Mouse (Mus musculus) cortical plate, adult 2 months (tissue): ENCODE data around the gene Ccdc114. TPM values are rescaled to one million over a fixed set of nuclear protein-coding genes. Genes with fewer than 3 reads are reported as not detected.
"Not testable (repeated sequence)": the region's sequence is repeated elsewhere in the genome, so short reads cannot be mapped to it uniquely, and the experiment has no call there.

Experiments used
- H3K27ac ChIP-seq: fragments of 200-500 bp; 2 replicates; pipeline ENCODE4 v1.5.1; 2012; ENCODE audit warnings: low read length, control low read depth, inconsistent platforms; ENCODE audit not compliant: insufficient read depth
- H3K4me1 ChIP-seq: fragments of 200-500 bp; 2 replicates; pipeline ENCODE4 v1.6.1; 2011; ENCODE audit warnings: low read length; ENCODE audit not compliant: control insufficient read depth, insufficient read depth
- H3K4me3 ChIP-seq: fragments of 200-500 bp; 2 replicates; pipeline ENCODE4 v1.5.1; 2011; ENCODE audit warnings: mild to moderate bottlenecking, low read length, control low read depth; ENCODE audit not compliant: insufficient read depth
- CTCF ChIP-seq: fragments of 200-500 bp; IDR thresholded peaks from 2 replicates; pipeline ENCODE4 v1.5.1; 2011; ENCODE audit warnings: mild to moderate bottlenecking, control low read depth, low read length; ENCODE audit not compliant: insufficient read depth; ENCODE audit errors: extremely low read depth
- POLR2A ChIP-seq: fragments of 200-500 bp; IDR thresholded peaks from 2 replicates; pipeline ENCODE4 v1.6.1; 2011; ENCODE audit warnings: mild to moderate bottlenecking, low read length, control low read depth; ENCODE audit not compliant: insufficient read depth; ENCODE audit errors: extremely low read depth
- polyA plus RNA-seq: library from polyadenylated mRNA; depleted of rRNA; stranded (reverse); fragments of >200 nt; gene quantifications from 2 replicates; pipeline ENCODE4 v1.2.3, GENCODE M21; 2012

The Ccdc114 gene
- polyA plus RNA-seq, 1 experiment = 3.9 TPM

DNA sequence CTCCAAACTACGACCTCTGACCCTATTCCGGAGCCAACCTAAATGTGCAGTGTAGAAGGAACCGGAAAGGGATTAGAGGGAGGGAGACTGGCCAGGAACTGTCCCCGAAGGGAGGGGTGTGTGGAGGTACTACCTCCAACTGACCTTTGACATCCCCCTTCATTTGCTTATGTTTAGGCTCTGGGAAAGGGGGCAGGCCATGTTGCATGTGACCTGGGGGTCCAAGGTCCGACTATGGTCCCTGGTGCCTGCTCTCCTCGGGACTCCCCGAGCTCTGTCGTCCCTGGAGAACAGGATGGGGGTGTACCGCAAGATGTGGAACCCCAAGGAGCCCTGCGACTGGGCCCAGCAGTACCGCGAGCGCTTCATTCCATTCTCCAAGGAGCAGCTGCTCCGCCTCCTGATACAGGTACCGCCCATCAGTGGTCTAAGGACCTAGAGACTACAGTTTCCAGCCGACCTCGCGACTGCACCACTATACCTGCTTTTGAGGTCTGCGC lies 26.6 kb upstream of the Ccdc114 start:
- peak overlapping the region; percentile 54 for H3K27ac ChIP-seq
- TF ChIP-seq CTCF (no peak), POLR2A (peak; percentile 51; the same call in 1 of the 2 replicates)
- peak overlapping the region; percentile 54 for H3K4me3 ChIP-seq
- no peaks in the 10 kb centered on the region for H3K4me1 ChIP-seq

DNA sequence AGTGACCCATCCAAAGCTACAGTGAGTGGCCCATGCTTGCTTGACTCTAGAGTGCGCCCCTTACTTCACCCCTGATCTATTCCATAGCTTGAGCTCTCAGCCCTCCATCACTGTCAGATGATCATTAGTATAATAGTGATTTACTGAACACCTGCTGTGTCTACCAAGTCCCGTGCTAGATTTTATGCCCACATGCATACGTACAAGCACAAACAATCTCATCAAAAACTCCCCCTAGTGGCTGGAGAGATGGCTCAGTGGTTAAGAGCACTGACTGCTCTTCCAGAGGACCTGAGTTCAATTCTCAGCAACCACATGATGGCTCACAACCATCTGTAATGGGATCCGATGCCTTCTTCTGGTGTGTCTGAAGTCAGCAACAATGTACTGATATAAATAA lies 25.7 kb upstream of the Ccdc114 start:
- H3K27ac ChIP-seq, H3K4me1 ChIP-seq: not testable (repeated sequence)
- 0 out of 2 replicates have a peak, but pooled peaks have one; percentile 10 for TF ChIP-seq CTCF
- peak overlapping the region; percentile 54; the same call in 1 of the 2 replicates for H3K4me3 ChIP-seq

GRCm38 (mm10) chr7:45901562-45901961 lies 22.3 kb upstream of the Ccdc114 start:
- Histone ChIP-seq H3K27ac (no peak overlapping the region), H3K4me3 (no peak overlapping the region), H3K4me1 (no peaks in the 10 kb centered on the region)
- no peak for TF ChIP-seq POLR2A
- TF ChIP-seq CTCF = no peak

DNA sequence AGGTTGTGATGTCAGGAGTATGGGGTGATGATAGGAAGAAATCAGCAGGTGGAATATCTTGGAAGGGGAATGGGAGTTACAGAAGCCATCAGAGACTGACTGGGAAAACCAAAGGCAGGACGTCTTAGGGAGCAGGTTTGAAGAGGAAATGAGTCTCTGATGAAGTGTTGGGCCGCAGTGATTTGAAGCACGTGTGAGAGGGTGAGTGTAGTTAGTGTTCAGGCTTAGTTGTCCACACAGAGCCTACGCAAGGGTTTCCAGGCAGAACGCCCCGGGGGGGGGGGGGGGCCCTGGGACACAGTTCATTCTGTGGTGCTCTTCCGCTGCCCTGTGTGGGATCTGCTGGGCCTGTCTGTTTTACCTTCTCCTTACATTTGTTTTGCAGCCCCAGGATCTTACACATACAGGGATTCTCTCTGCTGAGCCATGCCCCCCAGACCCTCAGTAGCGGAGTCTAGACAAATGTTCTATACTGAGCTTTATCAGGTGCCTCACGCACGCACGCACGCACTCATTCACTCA lies 21.3 kb upstream of the Ccdc114 start:
- Histone ChIP-seq H3K4me1 (no peaks in the 10 kb centered on the region), H3K27ac (no peak overlapping the region), H3K4me3 (no peak overlapping the region)
- TF ChIP-seq CTCF = no peak
- TF ChIP-seq POLR2A = no peak

DNA sequence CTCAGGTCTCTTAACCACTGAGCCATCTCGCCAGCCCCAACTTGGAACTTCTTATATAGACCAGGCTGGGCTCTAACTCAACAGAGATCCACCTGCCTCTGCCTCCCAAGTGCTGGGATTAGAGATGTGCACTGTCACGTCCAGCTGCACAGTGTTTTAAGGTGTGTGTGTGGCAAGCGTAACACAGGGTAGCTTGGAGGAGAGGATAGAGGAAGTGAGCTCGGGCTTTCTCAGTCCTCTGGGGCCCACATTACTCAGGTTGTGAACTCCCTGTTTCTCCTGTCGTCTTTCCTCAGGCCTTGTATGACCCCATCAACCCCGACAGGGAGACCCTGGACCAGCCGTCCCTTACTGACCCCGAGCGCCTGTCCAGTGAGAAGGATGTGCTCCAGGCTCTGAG lies 17.2 kb upstream of the Ccdc114 start:
- TF ChIP-seq CTCF (no peak), POLR2A (no peak)
- H3K27ac ChIP-seq = no peak overlapping the region
- H3K4me3 ChIP-seq = no peak overlapping the region
- H3K4me1 ChIP-seq = no peaks in the 10 kb centered on the region

DNA sequence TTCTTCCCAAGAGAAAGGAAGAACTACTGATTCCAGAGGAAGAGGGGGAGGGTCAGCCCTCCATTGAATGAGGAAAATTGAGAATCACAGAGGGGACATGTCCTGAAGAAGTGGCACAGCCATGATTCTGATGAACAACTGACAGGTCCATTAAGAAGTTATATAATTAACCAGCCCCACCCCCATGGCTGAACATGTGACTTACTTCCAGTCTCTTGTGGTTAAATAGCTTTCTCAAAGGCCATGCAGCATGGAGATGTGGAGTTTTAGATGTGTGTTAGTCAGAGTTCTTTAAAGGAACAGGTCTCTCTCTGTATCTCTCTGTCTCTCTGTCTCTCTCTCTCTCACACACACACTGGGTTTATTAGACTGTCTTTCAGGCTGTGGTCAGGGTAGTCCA lies 15.5 kb upstream of the Ccdc114 start:
- Histone ChIP-seq H3K4me3 (no peak overlapping the region), H3K27ac (no peak overlapping the region), H3K4me1 (no peaks in the 10 kb centered on the region)
- no peak for TF ChIP-seq POLR2A
- TF ChIP-seq CTCF = no peak

- Histone ChIP-seq H3K4me3 (no peak overlapping the region), H3K27ac (no peak overlapping the region), H3K4me1 (no peaks in the 10 kb centered on the region)
- TF ChIP-seq POLR2A = no peak
- TF ChIP-seq CTCF = no peak
Observed at GRCm38 (mm10) chr7:45909145-45909544, 14.7 kb upstream of the Ccdc114 start.

DNA sequence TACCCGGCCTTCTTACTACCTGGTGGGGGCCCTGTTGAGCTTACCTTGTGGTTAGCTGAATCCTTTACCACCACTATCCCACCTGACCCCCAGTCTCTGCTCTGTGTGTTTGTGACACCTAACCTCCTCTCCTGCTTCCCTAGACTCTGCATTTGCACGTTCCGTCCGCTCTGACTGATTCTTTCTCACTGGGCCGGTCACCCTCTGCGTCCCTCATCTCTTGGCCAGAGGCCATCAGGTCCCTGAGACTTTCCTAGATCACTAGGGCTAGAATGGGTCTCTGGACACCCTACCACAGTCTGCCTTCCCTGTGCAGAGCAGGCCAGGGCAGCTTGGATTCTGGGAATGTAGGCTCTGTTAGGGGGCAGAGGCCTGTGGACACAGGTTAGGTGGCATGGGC lies 9.8 kb upstream of the Ccdc114 start:
- TF ChIP-seq CTCF (no peak), POLR2A (no peak)
- H3K4me1 ChIP-seq = peaks cover 7% of the 10 kb centered on the region; the same call in 1 of the 2 replicates

GRCm38 (mm10) chr7:45915011-45915410 lies 8.9 kb upstream of the Ccdc114 start:
- TF ChIP-seq CTCF (no peak), POLR2A (no peak)
- Histone ChIP-seq H3K4me3 (no peak overlapping the region), H3K4me1 (peaks cover 7% of the 10 kb centered on the region; the same call in 1 of the 2 replicates), H3K27ac (no peak overlapping the region)

More for the DNA sequence above, 9.8 kb upstream of the Ccdc114 start:
- Histone ChIP-seq H3K4me3 (no peak overlapping the region), H3K27ac (no peak overlapping the region)

DNA sequence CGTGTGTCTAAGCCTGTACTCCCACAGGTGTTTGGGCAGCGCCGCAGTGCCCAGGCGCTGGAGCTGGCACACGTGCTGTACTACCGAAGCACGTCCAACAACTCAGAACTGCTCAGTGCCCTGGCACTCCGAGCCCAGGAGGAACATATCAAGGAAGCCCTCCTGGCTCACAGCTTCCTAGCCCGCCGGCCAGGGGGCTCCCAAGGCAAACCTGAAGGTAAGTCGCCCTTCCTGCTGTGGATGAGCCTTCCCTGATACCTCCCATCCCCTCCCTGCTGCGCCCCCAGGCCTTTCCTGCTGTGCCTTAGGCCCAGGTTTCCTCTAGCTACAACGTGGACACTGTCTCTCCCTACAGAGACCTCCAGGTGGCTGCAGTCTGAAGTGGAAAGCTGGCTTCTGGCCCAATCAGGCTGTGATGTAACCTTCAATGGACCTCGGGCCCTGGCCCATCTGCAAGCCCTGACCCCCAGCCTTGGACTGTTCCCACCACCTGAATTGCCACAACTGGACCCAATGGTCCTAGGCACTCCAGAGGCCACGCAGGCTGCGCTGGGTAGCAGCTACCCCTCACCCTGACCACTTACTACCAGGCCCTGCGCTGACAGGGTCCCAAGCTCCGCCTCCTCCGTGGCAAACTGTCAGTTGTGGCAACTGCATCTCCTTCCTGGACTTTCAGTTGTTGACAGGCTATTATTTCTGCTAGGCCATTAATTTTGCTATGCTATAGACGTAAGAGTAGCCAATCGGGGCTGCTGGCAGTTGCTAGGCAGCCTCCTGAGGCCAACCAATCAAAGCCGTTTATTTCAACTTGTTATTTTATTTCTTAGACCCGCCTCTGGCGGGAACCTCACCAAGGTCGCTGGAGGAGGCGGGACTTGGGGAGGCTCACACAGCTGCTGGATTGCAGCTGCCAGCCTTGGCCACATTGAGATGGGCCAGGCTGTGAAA lies 7.5 kb upstream of the Ccdc114 start:
- Histone ChIP-seq H3K4me3 (peak overlapping the region; percentile 45), H3K27ac (peak overlapping the region; percentile 48), H3K4me1 (peaks cover 7% of the 10 kb centered on the region; the same call in 1 of the 2 replicates)
- TF ChIP-seq CTCF (no peak), POLR2A (0 out of 2 replicates have a peak, but pooled peaks have one; percentile 19)
